Mouse (Mus musculus) cerebellum, adult 2 months (tissue): ENCODE measurements around the gene Abcb5.

ENCODE experiments used
- CTCF ChIP-seq: fragments of 200-500 bp; IDR thresholded peaks from 2 replicates; pipeline ENCODE4 v1.5.1; 2011; ENCODE audit warnings: low read depth, mild to moderate bottlenecking, control low read depth, low read length, moderate library complexity, borderline replicate concordance; ENCODE audit not compliant: insufficient read depth
- POLR2A ChIP-seq: fragments of 200-500 bp; IDR thresholded peaks from 2 replicates; pipeline ENCODE4 v1.6.1; 2011; ENCODE audit warnings: low read length, control low read depth, borderline replicate concordance; ENCODE audit not compliant: insufficient read depth

DNA sequence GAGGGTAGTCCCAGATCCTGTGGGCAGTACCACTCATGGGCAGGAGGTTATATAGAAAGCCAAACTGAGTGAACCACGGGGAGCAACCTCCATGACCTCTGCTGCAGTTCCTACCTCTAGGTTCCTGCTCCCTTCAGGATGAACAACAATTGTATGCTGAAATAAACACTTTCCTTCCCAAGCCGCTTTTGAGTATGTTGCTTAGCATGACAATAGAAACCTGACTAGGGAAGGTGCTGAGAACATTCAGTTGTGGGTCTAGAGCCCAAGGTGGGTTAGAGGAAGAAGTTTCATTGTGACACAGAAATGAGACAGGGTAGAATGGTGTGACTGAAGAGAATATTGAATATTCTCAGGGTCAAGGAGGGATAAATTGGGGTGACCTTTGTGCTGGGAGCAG lies 55.9 kb downstream of the Abcb5 start:
- TF ChIP-seq CTCF (no peak), POLR2A (no peak)
